Mouse (Mus musculus) lung, embryonic 14.5 days (tissue): ENCODE measurements at regions not wholly inside any gene's neighbourhood (a gene's known extent, or its start where the extent isn't known, plus 50 kb on each side); places are given as distances from the start of the nearest gene placed in this dataset.

ENCODE experiments used
- ATAC-seq: fragments of 200-750 bp; cut with Nextera tagmentation; 2 replicates; pipeline ENCODE4 v1.8.0; 2017; ENCODE audit warnings: mild to moderate bottlenecking, moderate TSS enrichment, moderate library complexity; ENCODE audit not compliant: insufficient read depth
- DNase-seq: peaks from one replicate; pipeline ENCODE4 v3.0.0-alpha.2; 2015
- H3K27ac ChIP-seq: fragments of 300-500 bp; sonication (generic); 2 replicates; pipeline ENCODE4 v1.5.1; 2014; ENCODE audit warnings: low read depth, mild to moderate bottlenecking, moderate library complexity
- H3K27me3 ChIP-seq: fragments of 300-500 bp; sonication (generic); 2 replicates; pipeline ENCODE4 v1.6.1; 2014; ENCODE audit warnings: low read length, control low read depth; ENCODE audit not compliant: insufficient read depth
- H3K36me3 ChIP-seq: fragments of 300-500 bp; sonication (generic); 2 replicates; pipeline ENCODE4 v1.6.1; 2014; ENCODE audit warnings: control low read depth; ENCODE audit not compliant: insufficient read depth
- H3K4me1 ChIP-seq: fragments of 300-500 bp; sonication (generic); 2 replicates; pipeline ENCODE4 v1.6.1; 2014; ENCODE audit warnings: antibody characterized with exemption, control low read depth; ENCODE audit not compliant: insufficient read depth
- H3K4me2 ChIP-seq: fragments of 300-500 bp; sonication (generic); 2 replicates; pipeline ENCODE4 v1.6.1; 2014; ENCODE audit warnings: mild to moderate bottlenecking
- H3K4me3 ChIP-seq: fragments of 300-500 bp; sonication (generic); 2 replicates; pipeline ENCODE4 v1.5.1; 2014; ENCODE audit warnings: low read depth, low read length
- H3K9ac ChIP-seq: fragments of 300-500 bp; sonication (generic); 2 replicates; pipeline ENCODE4 v1.6.1; 2014
- H3K9me3 ChIP-seq: fragments of 300-500 bp; sonication (generic); 2 replicates; pipeline ENCODE4 v1.6.1; 2016; ENCODE audit warnings: low read depth, low read length, control low read depth
- CTCF ChIP-seq: IDR thresholded peaks from 2 replicates; pipeline ENCODE4 v1.5.1; 2016; ENCODE audit warnings: antibody characterized with exemption, low read depth
- WGBS: fragments of 180-500 bp; shearing (Covaris S2); extraction: QIAGEN DNeasy Blood & Tissue Kit; methylation state at CpG from one replicate; pipeline ENCODE4 v1.1.7; 2014; 5-methylcytosine and 5-hydroxymethylcytosine counted together

DNA sequence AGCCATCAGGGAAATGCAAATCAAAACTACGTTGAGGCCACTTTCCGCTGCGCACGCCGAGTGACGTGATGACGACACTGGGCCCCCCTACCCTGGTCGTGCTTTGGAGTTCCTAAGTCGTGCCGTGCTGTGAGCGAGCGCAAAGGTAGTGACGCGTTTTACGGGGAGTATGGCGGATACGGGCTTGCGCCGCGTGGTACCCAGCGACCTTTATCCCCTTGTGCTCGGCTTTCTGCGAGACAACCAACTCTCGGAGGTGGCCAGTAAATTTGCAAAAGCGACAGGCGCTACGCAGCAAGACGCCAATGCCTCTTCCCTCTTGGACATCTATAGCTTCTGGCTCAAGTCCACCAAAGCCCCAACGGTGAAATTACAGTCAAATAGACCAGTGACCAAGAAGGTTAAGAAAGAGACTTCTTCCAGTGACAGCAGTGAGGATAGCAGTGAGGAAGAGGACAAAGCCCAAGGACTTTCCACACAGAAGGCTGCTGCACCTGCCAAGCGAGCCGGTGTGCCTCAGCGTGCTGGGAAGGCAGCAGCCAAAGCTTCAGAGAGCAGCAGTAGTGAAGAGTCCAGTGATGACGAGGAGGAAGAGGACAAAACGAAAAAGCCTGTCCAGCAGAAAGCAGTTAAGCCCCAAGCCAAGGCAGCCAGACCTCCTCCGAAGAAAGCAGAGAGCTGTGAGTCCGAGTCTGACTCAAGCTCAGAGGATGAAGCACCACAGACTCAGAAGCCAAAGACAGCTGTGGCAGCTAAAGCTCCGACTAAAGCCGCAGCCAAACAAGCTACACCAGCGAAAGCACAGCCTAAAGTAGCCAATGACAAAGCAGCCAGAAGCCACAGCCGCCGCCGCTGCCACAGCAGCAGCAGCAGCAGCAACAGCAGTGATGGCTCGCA, 123.3 kb upstream of the Agtr2 start:
- no peaks in the 10 kb centered on the region for H3K9me3 ChIP-seq
- H3K27me3 ChIP-seq: no peaks in the 10 kb centered on the region
- WGBS: 17% methylated on average over 43 of the region's 43 CpGs
- no peaks in the 10 kb centered on the region for H3K4me1 ChIP-seq
- TF ChIP-seq CTCF: no peak
- DNase-seq: peak; percentile 48
- H3K4me2 ChIP-seq: peak overlapping the region; percentile 67
- H3K4me3 ChIP-seq: peak overlapping the region; percentile 34
- no peak overlapping the region for H3K27ac ChIP-seq
- peak; percentile 65 for ATAC-seq
- H3K36me3 ChIP-seq: no peaks in the 10 kb centered on the region
- H3K9ac ChIP-seq: no peak overlapping the region

DNA sequence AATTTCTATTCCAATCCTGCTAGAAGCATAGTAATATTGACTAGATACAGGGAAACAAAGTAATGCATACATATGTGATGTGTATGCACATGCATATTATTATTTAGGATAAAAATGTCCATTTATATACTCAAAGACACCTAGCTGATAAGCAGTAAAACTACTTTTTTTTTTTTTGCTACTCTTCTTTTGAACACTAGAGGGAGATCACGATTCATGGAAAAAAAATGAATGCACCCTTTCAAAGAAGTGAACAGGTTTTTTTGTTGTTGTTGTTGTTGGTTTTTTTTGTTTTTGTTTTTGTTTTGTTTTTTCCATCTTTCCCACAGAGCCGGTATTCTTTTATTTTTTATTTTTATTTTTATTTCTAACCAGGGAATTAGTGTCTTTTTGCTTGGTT, 99.1 kb upstream of the Agtr2 start:
- Histone ChIP-seq H3K9ac (no peak overlapping the region), H3K27me3 (no peaks in the 10 kb centered on the region), H3K4me3 (no peak overlapping the region), H3K9me3 (no peaks in the 10 kb centered on the region), H3K27ac (no peak overlapping the region), H3K4me1 (no peaks in the 10 kb centered on the region), H3K4me2 (no peak overlapping the region), H3K36me3 (no peaks in the 10 kb centered on the region)
- DNase-seq (peak; percentile 15), ATAC-seq (no peak)
- WGBS: 14% methylated on average over 2 of the region's 2 CpGs
- peak; percentile 41 for TF ChIP-seq CTCF

- no peak for TF ChIP-seq CTCF
- H3K27ac ChIP-seq: no peak overlapping the region
- H3K4me1 ChIP-seq: no peaks in the 10 kb centered on the region
- ATAC-seq (no peak), DNase-seq (no peak)
- no peaks in the 10 kb centered on the region for H3K9me3 ChIP-seq
- 58% methylated on average over 1 of the region's 1 CpGs for WGBS
- no peaks in the 10 kb centered on the region for H3K27me3 ChIP-seq
- H3K36me3 ChIP-seq: no peaks in the 10 kb centered on the region
- no peak overlapping the region for H3K4me3 ChIP-seq
- H3K4me2 ChIP-seq: no peak overlapping the region
- H3K9ac ChIP-seq: no peak overlapping the region
These were observed 94.4 kb upstream of the Agtr2 start for GRCm38 (mm10) chrX:21389992-21390391.

GRCm38 (mm10) chrX:21393212-21393611, 91.1 kb upstream of the Agtr2 start:
- no peaks in the 10 kb centered on the region for H3K9me3 ChIP-seq
- ATAC-seq: no peak
- WGBS: 63% methylated on average over 10 of the region's 10 CpGs
- H3K4me3 ChIP-seq: no peak overlapping the region
- no peak for TF ChIP-seq CTCF
- no peaks in the 10 kb centered on the region for H3K4me1 ChIP-seq
- H3K4me2 ChIP-seq: no peak overlapping the region
- DNase-seq: peak; percentile 13
- no peaks in the 10 kb centered on the region for H3K27me3 ChIP-seq
- H3K9ac ChIP-seq: no peak overlapping the region
- H3K36me3 ChIP-seq: no peaks in the 10 kb centered on the region
- H3K27ac ChIP-seq: no peak overlapping the region

- H3K9me3 ChIP-seq: no peaks in the 10 kb centered on the region
- DNase-seq (peak; percentile 7), ATAC-seq (no peak)
- TF ChIP-seq CTCF: peak; percentile 46
- no peak overlapping the region for H3K4me3 ChIP-seq
- 43% methylated on average over 4 of the region's 4 CpGs for WGBS
- no peaks in the 10 kb centered on the region for H3K27me3 ChIP-seq
- H3K27ac ChIP-seq: no peak overlapping the region
- no peaks in the 10 kb centered on the region for H3K36me3 ChIP-seq
- no peaks in the 10 kb centered on the region for H3K4me1 ChIP-seq
- no peak overlapping the region for H3K9ac ChIP-seq
- no peak overlapping the region for H3K4me2 ChIP-seq
These were observed 59.5 kb upstream of the Agtr2 start for GRCm38 (mm10) chrX:21424797-21425196.

- 59% methylated on average over 3 of the region's 3 CpGs for WGBS
- H3K4me3 ChIP-seq: no peak overlapping the region
- H3K9me3 ChIP-seq: no peaks in the 10 kb centered on the region
- no peak overlapping the region for H3K4me2 ChIP-seq
- no peak for DNase-seq
- H3K9ac ChIP-seq: no peak overlapping the region
- no peak overlapping the region for H3K27ac ChIP-seq
- ATAC-seq: no peak
- no peak for TF ChIP-seq CTCF
- no peaks in the 10 kb centered on the region for H3K4me1 ChIP-seq
- H3K36me3 ChIP-seq: no peaks in the 10 kb centered on the region
- no peaks in the 10 kb centered on the region for H3K27me3 ChIP-seq
These were observed 56.3 kb upstream of the Agtr2 start for GRCm38 (mm10) chrX:21428081-21428480.

GRCm38 (mm10) chrX:21433501-21433900, 50.8 kb upstream of the Agtr2 start:
- TF ChIP-seq CTCF: no peak
- no peak for DNase-seq
- ATAC-seq: no peak
- Histone ChIP-seq H3K36me3 (no peaks in the 10 kb centered on the region), H3K9ac (no peak overlapping the region), H3K4me2 (no peak overlapping the region), H3K27me3 (no peaks in the 10 kb centered on the region), H3K9me3 (no peaks in the 10 kb centered on the region), H3K4me3 (no peak overlapping the region), H3K4me1 (no peaks in the 10 kb centered on the region), H3K27ac (no peak overlapping the region)
